Mouse (Mus musculus) ZHBTc4 (cell line): Measurements from ENCODE around the gene Lbx1.
A peak's percentile ranks its signal among the peaks of the same experiment; 100 is the strongest.

Source experiments
- DNase-seq: peaks from one replicate; pipeline ENCODE4 v3.0.0-alpha.2; 2011; ENCODE audit warnings: low read depth, low spot score

Lbx1 gene

GRCm38 (mm10) chr19:45216240-45216639 lies 19.4 kb downstream of the Lbx1 start:
- DNase-seq: peak; percentile 87

GRCm38 (mm10) chr19:45215431-45215830 lies 20.2 kb downstream of the Lbx1 start:
- DNase-seq: no peak

- no peak for DNase-seq
Observed at GRCm38 (mm10) chr19:45209776-45210422, 25.7 kb downstream of the Lbx1 start.

GRCm38 (mm10) chr19:45209191-45209590 lies 26.4 kb downstream of the Lbx1 start:
- DNase-seq: peak; percentile 87

GRCm38 (mm10) chr19:45208438-45209060 lies 27.1 kb downstream of the Lbx1 start:
- peak; percentile 61 for DNase-seq

- peak; percentile 84 for DNase-seq
Observed at GRCm38 (mm10) chr19:45207662-45208437, 27.8 kb downstream of the Lbx1 start.

GRCm38 (mm10) chr19:45207153-45207552 lies 28.5 kb downstream of the Lbx1 start:
- DNase-seq: no peak

GRCm38 (mm10) chr19:45205311-45206105 lies 30.1 kb downstream of the Lbx1 start:
- peak; percentile 52 for DNase-seq

GRCm38 (mm10) chr19:45196967-45197366 lies 38.6 kb downstream of the Lbx1 start:
- no peak for DNase-seq

- peak; percentile 78 for DNase-seq
Observed at GRCm38 (mm10) chr19:45194651-45195050, 41.0 kb downstream of the Lbx1 start.
